Mouse (Mus musculus) bone marrow macrophage, adult 2 months (primary cell): ENCODE data around the gene Il10rb.

ENCODE experiments used
- CTCF ChIP-seq: IDR thresholded peaks from 2 replicates; pipeline ENCODE4 v1.5.1; 2012; ENCODE audit warnings: low read depth, mild to moderate bottlenecking, low read length, moderate library complexity
- POLR2A ChIP-seq: IDR thresholded peaks from 2 replicates; pipeline ENCODE4 v1.6.1; 2012; ENCODE audit warnings: mild to moderate bottlenecking, low read depth, low read length, borderline replicate concordance

GRCm38 (mm10) chr16:91470470-91470869, 64.5 kb downstream of the Il10rb start:
- no peak for TF ChIP-seq CTCF
- TF ChIP-seq POLR2A = no peak
